Mouse (Mus musculus) kidney, postnatal 36 days (tissue): ENCODE data around the gene Fndc3c1.
"Not testable (repeated sequence)": the region's sequence is repeated elsewhere in the genome, so short reads cannot be mapped to it uniquely, and the experiment has no call there.

Experiments used
- DNase-seq, 2 experiments: peaks; one replicate each; pipeline ENCODE4 v3.0.0; 2021 to 2022; ENCODE audit warnings: mixed read lengths in 2 of 2

Fndc3c1 gene

DNA sequence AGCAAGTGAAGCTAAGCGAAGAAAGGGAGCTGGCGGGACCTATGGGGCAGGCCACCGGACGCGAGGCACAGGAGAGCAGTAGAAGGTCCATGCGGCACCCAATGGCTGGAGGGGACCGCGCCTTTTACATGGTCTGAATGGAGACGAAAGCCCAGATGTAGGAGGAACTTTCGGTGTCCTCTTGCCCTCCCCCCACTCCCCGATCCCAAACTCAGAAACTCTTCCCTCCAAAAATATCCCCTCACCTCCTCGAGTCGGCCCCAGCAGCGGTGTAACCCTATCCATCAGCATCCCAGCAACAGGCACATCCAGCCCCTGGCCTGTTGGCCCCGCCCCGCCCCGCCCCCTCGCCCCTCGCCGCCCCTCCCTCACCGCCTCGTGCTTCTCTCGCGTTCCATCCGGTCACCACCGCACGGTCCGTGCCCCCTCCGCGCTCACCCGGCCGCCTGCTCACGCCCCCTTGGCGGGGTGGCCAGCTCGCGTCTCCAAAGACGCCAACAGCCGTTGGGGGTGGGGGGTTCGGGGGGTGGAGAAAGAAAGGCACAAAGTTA is at the start of gene Fndc3c1:
TSS of gene Fndc3c1 (minus strand) at position 301 of the 551 bp plus-strand sequence.
- peak in 1 of 2 experiments; percentile 9 for DNase-seq

DNA sequence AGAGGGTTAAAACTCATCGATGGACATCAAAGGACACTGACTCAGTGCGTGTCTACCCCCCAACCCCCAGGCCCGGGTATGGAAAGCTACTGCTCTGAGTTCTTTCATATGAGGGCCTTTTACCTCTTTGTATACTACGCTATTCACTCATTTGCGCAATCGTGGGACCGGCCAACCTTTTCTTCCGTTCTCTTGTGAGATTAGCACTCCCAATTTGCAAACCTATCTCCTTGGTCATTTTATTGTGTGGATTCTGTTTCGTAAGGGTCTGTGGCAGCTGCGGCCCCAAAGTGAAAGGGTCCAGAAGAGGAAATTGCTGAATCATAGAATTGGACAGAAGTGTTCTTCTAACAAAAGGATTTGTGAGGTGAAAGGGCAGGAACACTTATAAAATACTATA is 1.2 kb upstream of the Fndc3c1 start:
- DNase-seq: no peak

DNA sequence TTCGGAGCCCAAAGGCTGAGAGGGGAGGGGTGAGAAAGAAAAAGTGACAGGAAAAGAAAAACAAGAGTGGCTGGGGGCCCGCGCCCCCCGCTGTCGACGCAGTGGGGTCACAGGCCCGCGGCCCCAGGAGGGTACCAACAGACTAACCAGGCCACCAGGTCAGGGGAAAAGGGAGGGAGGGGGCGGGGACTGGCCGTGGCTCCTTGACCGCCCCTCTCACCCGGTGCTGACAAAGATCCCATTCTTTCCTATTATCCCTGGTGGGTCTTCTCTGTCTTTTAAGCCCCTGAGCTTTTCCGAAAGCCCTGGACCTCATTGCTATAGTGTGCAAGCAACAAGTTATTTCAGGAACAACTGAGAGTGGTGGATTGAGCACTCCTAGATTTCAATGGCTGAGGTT is 470 bp upstream of the Fndc3c1 start:
- DNase-seq: no peak

DNA sequence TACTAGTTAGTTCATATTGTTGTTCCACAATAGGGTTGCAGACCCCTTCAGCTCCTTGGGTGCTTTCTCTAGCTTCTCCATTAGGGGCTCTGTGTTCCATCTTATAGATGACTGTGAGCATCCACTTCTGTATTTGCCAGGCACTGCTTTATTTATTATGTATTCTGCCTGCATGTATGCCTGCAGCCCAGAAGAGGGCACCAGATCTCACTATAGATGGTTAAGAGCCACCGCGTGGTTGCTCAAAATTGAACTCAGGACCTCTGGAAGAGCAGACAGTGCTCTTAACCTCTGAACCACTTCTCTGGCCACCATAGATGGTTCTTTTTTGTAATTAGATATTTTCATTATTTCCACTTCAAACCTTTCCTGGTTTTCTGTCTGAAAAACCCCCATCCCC is 5.3 kb downstream of the Fndc3c1 start:
- not testable (repeated sequence) for DNase-seq

DNA sequence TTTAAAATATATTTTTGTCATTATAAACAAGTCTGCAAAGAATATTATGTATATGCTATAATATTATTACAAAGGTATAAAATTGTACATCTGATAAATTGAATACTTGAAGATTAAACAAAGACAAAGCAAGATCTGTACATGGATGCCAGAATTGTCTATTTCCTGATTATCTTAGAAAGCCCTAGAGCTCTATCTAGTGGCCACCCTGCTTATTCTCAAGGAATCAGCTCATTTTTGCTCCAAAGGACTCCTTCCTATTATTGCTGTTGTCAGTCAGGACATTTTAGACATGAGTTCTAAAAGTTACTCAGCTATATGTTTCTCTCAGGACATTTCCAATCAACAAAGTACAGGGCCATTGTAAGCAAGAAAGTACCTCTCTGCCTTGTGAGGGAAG is 99.9 kb downstream of the Fndc3c1 start:
- DNase-seq: peak in 1 of 2 experiments; percentile 1

DNA sequence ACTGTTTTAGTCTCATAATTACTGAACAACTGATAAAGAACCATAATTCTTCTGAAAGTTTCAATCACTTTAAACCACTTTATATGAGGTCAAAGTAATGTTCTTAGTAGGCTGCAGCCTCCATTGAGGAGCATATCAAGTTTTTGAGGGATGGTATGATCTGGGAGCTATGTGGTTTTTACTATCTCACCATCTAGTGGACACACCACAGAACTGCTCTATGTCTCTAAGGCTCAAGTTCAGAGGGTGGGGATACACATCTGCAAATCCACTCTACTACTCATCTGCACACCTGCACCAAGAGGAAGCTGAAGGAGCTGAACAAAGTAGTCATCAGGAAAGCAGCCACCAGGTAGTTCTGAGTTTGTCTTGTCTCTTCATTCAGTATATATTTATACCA is 104.6 kb downstream of the Fndc3c1 start:
- no peak for DNase-seq
